Mouse (Mus musculus) brain, embryonic 14.5 days (tissue): Measurements from ENCODE around the gene Pinlyp. TPM values are rescaled to one million over a fixed set of nuclear protein-coding genes. Genes with fewer than 3 reads are reported as not detected.

Experiments used
- DNase-seq: peaks from one replicate; pipeline ENCODE4 v3.0.0-alpha.2; 2011; ENCODE audit warnings: low read depth
- CTCF ChIP-seq: fragments of 200-500 bp; IDR thresholded peaks from 2 replicates; pipeline ENCODE4 v1.5.1; 2012; ENCODE audit warnings: inconsistent platforms, mild to moderate bottlenecking, moderate library complexity, borderline replicate concordance; ENCODE audit not compliant: insufficient read depth, insufficient read length; ENCODE audit errors: extremely low read depth
- POLR2A ChIP-seq: fragments of 200-500 bp; IDR thresholded peaks from 2 replicates; pipeline ENCODE4 v1.6.1; 2012; ENCODE audit warnings: mild to moderate bottlenecking, inconsistent platforms, borderline replicate concordance; ENCODE audit not compliant: poor library complexity, insufficient read depth, insufficient read length, severe bottlenecking; ENCODE audit errors: extremely low read depth
- polyA plus RNA-seq: library from polyadenylated mRNA; depleted of rRNA; stranded (reverse); fragments of >200 nt; gene quantifications from 2 replicates; pipeline ENCODE4 v1.2.3, GENCODE M21; 2012; rRNA removed

Pinlyp gene
- polyA plus RNA-seq, result 0.21 and 0.34 TPM in 2 replicates

GRCm38 (mm10) chr7:24546068-24546614 is at the start of gene Pinlyp, which contains the start of gene Xrcc1:
Pinlyp (minus strand) TSS chr7:24546118.
Xrcc1 (plus strand) TSS chr7:24546289.
- no peak for TF ChIP-seq POLR2A
- TF ChIP-seq CTCF, result no peak
- DNase-seq, result no peak

- no peak for DNase-seq
- TF ChIP-seq POLR2A (no peak), CTCF (no peak)
These were observed 49.5 kb upstream of the Pinlyp start for GRCm38 (mm10) chr7:24595464-24595863.

GRCm38 (mm10) chr7:24594309-24594803 is 48.4 kb upstream of the Pinlyp start:
- TF ChIP-seq CTCF, result no peak
- TF ChIP-seq POLR2A, result no peak
- no peak for DNase-seq

- TF ChIP-seq POLR2A (peak; percentile 65; the same call in 1 of the 2 replicates), CTCF (no peak)
- peak; percentile 80 for DNase-seq
These were observed 47.8 kb upstream of the Pinlyp start for GRCm38 (mm10) chr7:24593621-24594308.

GRCm38 (mm10) chr7:24592781-24593180 is 46.9 kb upstream of the Pinlyp start:
- TF ChIP-seq POLR2A (no peak), CTCF (no peak)
- no peak for DNase-seq

GRCm38 (mm10) chr7:24592163-24592562 is 46.2 kb upstream of the Pinlyp start:
- TF ChIP-seq CTCF (no peak), POLR2A (no peak)
- no peak for DNase-seq

GRCm38 (mm10) chr7:24591735-24592134 is 45.8 kb upstream of the Pinlyp start:
- no peak for DNase-seq
- TF ChIP-seq CTCF (no peak), POLR2A (no peak)

- no peak for TF ChIP-seq CTCF
- TF ChIP-seq POLR2A, result no peak
- no peak for DNase-seq
These were observed 42.4 kb upstream of the Pinlyp start for GRCm38 (mm10) chr7:24588336-24588735.

- peak; percentile 94 for DNase-seq
- TF ChIP-seq CTCF (no peak), POLR2A (peak; percentile 69; the same call in 1 of the 2 replicates)
These were observed 41.6 kb upstream of the Pinlyp start, which contains the start of the genes Ethe1 and Zfp575 for GRCm38 (mm10) chr7:24587330-24588105. Ethe1 (plus strand) TSS chr7:24587543. Zfp575 (minus strand) TSS chr7:24587641.

GRCm38 (mm10) chr7:24586828-24587227 is 40.9 kb upstream of the Pinlyp start:
- TF ChIP-seq POLR2A (no peak), CTCF (no peak)
- DNase-seq, result peak; percentile 26

- no peak for DNase-seq
- TF ChIP-seq POLR2A, result no peak
- TF ChIP-seq CTCF, result no peak
These were observed 40.1 kb upstream of the Pinlyp start for GRCm38 (mm10) chr7:24585995-24586394.
